9 mouse cellular contexts compared by ENCODE assay signal in the genomic region with DNA sequence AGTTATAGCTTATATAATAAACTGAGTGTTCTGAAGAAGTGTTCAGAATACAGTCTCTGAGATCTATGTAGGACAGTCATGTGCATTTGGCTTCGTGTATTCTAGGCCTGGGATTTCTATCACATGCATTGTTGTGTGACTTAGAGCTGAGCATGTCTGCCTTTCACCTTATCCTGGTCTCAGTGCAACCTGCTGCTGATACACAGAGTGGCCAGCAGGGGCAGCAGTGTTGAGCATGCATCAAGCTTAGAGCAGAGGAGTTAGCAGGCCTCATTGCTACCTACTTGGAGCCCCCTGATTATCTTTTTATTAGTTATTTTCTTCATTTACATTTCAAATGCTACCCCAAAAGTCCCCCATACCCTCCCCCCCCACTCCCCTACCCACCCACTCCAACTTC.
A peak's percentile ranks its signal among the peaks of the same experiment; 100 is the strongest.
DNase-seq lines count a peak whose midpoint lies in the region; ATAC-seq and TF ChIP-seq lines count a peak whose summit lies in the region.
"Had no signal": no experiment of that assay in that cellular context is flagged by ENCODE, and none has a peak within 500 bp of the region (broad histone marks: within the 10 kb centered on the region; RNA-seq: fewer than 3 reads in every experiment).

No protein-coding gene starts in this region.

- no peak for ATAC-seq in kidney, postnatal 0 days (replicated peaks; ENCODE audit: low FRiP score, low read depth)
- no peak for ATAC-seq in liver, postnatal 0 days
- ATAC-seq: midbrain, embryonic 13.5 days had no signal

- no peak for DNase-seq in kidney, postnatal 0 days (ENCODE audit: low spot score)
- DNase-seq in kidney, adult 9 months = no peak
- peak; percentile 14 for DNase-seq in CD4-positive helper T cell, adult 2 months (ENCODE audit: low read depth, low spot score)
- peak; percentile 75 for DNase-seq in ZHBTc4 (ENCODE audit: low read depth, low spot score)
- DNase-seq in liver, postnatal 0 days = peak; percentile 27
- DNase-seq in right cerebral cortex, adult 2 months (ENCODE audit: low spot score in 2 of 2) = no peak
- DNase-seq in heart, postnatal 4 days = no peak
- DNase-seq in gastrocnemius, adult 18-20 months (ENCODE audit: low spot score) = no peak

- no peaks in the 10 kb centered on the region for H3K36me3 ChIP-seq in kidney, postnatal 0 days (ENCODE audit: insufficient read depth, low read length)
- no peaks in the 10 kb centered on the region for H3K36me3 ChIP-seq in liver, postnatal 0 days (replicated peaks; ENCODE audit: insufficient read depth, low read length)
- H3K36me3 ChIP-seq: midbrain, embryonic 13.5 days had no signal

- TF ChIP-seq EP300 in liver, postnatal 0 days (IDR thresholded peaks at IDR 0.05; ENCODE audit: low read depth) = no peak

- H3K9ac ChIP-seq in kidney, postnatal 0 days (ENCODE audit: low read depth, low read length) = no peak overlapping the region
- H3K9ac ChIP-seq in liver, postnatal 0 days (replicated peaks) = no peak overlapping the region
- H3K9ac ChIP-seq: midbrain, embryonic 13.5 days had no signal

- no peaks in the 10 kb centered on the region for H3K9me3 ChIP-seq in kidney, postnatal 0 days (replicated peaks; ENCODE audit: low read length)
- H3K9me3 ChIP-seq in liver, postnatal 0 days (ENCODE audit: low read length) = no peaks in the 10 kb centered on the region
- H3K9me3 ChIP-seq: midbrain, embryonic 13.5 days had no signal

- TF ChIP-seq CTCF in kidney, postnatal 0 days (IDR thresholded peaks at IDR 0.05; ENCODE audit: low read depth) = peak; percentile 62
- peak; percentile 77 for TF ChIP-seq CTCF in liver, postnatal 0 days (IDR thresholded peaks at IDR 0.05; ENCODE audit: low read depth)

- no peaks in the 10 kb centered on the region for H3K27me3 ChIP-seq in kidney, postnatal 0 days (ENCODE audit: insufficient read depth, low read length)
- no peaks in the 10 kb centered on the region for H3K27me3 ChIP-seq in liver, postnatal 0 days (ENCODE audit: insufficient read depth, low read length)
- H3K27me3 ChIP-seq: midbrain, embryonic 13.5 days had no signal

- no peak overlapping the region for H3K4me2 ChIP-seq in kidney, postnatal 0 days (ENCODE audit: low read length)
- H3K4me2 ChIP-seq in liver, postnatal 0 days (ENCODE audit: low read depth, low read length) = no peak overlapping the region
- H3K4me2 ChIP-seq: midbrain, embryonic 13.5 days had no signal

- H3K4me1 ChIP-seq in kidney, postnatal 0 days (replicated peaks; ENCODE audit: insufficient read depth, low read length) = no peaks in the 10 kb centered on the region
- H3K4me1 ChIP-seq in liver, postnatal 0 days (ENCODE audit: insufficient read depth) = no peaks in the 10 kb centered on the region
- H3K4me1 ChIP-seq: midbrain, embryonic 13.5 days had no signal

- no peak overlapping the region for H3K27ac ChIP-seq in kidney, postnatal 0 days
- H3K27ac ChIP-seq in liver, postnatal 0 days (ENCODE audit: low read depth) = no peak overlapping the region
- H3K27ac ChIP-seq: midbrain, embryonic 13.5 days had no signal

- WGBS in kidney, postnatal 0 days = 40% methylated on average over 1 of the region's 1 CpGs
- WGBS in liver, postnatal 0 days (ENCODE audit: insufficient replicate concordance) = 30% methylated on average over 1 of the region's 1 CpGs

- no peak overlapping the region for H3K4me3 ChIP-seq in kidney, postnatal 0 days (replicated peaks; ENCODE audit: low read depth, low read length)
- no peak overlapping the region for H3K4me3 ChIP-seq in liver, postnatal 0 days (ENCODE audit: low read depth, low read length)
- H3K4me3 ChIP-seq: midbrain, embryonic 13.5 days had no signal

Comparison
In these comparisons a context has a peak if more than half of its experiments do, and no peak if none do; other contexts are left out.
1. DNase-seq: peak in CD4-positive helper T cell, adult 2 months (single experiment), ZHBTc4 (single experiment) and liver, postnatal 0 days (single experiment); none in kidney, postnatal 0 days (single experiment), kidney, adult 9 months (single experiment), right cerebral cortex, adult 2 months (0 of 2), heart, postnatal 4 days (single experiment) and gastrocnemius, adult 18-20 months (single experiment).